Mouse (Mus musculus): ENCODE measurements around the gene Fam98c.

DNA sequence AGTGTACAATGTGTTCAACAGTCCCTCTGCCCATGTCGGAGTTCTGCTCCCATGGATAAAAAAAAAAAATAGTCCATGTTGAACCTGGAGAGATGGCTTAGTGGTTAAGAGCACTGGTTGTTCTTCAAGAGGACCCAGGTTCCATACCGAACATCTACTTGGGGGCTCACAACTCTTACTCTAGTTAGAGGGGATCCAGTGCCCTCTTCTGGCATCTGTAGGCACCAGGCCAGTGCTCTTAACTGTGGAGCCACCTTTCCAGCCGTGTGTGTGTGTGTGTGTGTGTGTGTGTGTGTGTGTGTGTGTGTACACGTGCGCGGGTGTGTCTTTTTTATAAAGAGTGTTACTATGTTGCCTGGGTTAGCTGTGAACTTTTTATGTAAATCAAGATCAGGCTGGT, 46.5 kb upstream of the Fam98c start:
- TF ChIP-seq HCFC1 (IDR thresholded peaks at IDR 0.05; ENCODE audit: borderline replicate concordance, insufficient read depth, low read length) (no peak), ZC3H11A (IDR thresholded peaks at IDR 0.05; ENCODE audit: borderline replicate concordance, low read depth, low read length) (no peak), CHD2 (IDR thresholded peaks at IDR 0.05; ENCODE audit: low read depth, low read length) (no peak)

Measured in ES-E14 (cell line).